Mouse (Mus musculus): Measurements from ENCODE around the gene Vmac. TPM values are rescaled to one million over a fixed set of nuclear protein-coding genes. Genes with fewer than 3 reads are reported as not detected.

Gene Vmac
- total and polyA plus RNA-seq, 3 experiments, result 2.6 to 8.0 TPM; not detected in 1

GRCm38 (mm10) chr17:56762769-56763731, 45.2 kb upstream of the Vmac start (continued):
- TF ChIP-seq MAX (IDR thresholded peaks at IDR 0.05; ENCODE audit: low read length) (peak; percentile 72), USF1 (IDR thresholded peaks at IDR 0.05; ENCODE audit: low read depth, low read length) (0 out of 2 replicates have a peak, but pooled peaks have one; percentile 4), MAFK (IDR thresholded peaks at IDR 0.05; ENCODE audit: borderline replicate concordance, low read depth, low read length) (no peak), E2F4 (IDR thresholded peaks at IDR 0.05; ENCODE audit: borderline replicate concordance, low read depth, low read length) (peak; percentile 72; the same call in 1 of the 2 replicates), POLR2AphosphoS2 (IDR thresholded peaks at IDR 0.05; ENCODE audit: low read length) (no peak), GATA1 (IDR thresholded peaks at IDR 0.05; ENCODE audit: low read depth, low read length) (peak; percentile 75)

GRCm38 (mm10) chr17:56761991-56762410, 44.2 kb upstream of the Vmac start:
- peak overlapping the region; percentile 59 to 62 for H3K4me3 ChIP-seq (ENCODE audit: control insufficient read depth in 1 of 2, insufficient read depth in 1 of 2, low read depth in 2 of 2, low read length in 2 of 2)
- no peaks in the 10 kb centered on the region for H3K9me3 ChIP-seq (replicated peaks; ENCODE audit: insufficient read depth, low read length)
- H3K9ac ChIP-seq (ENCODE audit: control insufficient read depth, low read depth, low read length, poor library complexity, severe bottlenecking), result peak overlapping the region; percentile 65
- H3K36me3 ChIP-seq (ENCODE audit: control insufficient read depth in 1 of 2, insufficient read depth in 2 of 2, low read length in 2 of 2), result peaks cover 0 to 12% of the 10 kb centered on the region in 2 experiments; a peak in 2 of 4 replicates
- H3K79me2 ChIP-seq (ENCODE audit: control insufficient read depth, insufficient read depth, low read length, poor library complexity), result peaks cover 14% of the 10 kb centered on the region
- H3K27ac ChIP-seq (ENCODE audit: control insufficient read depth, low read depth, low read length), result peak overlapping the region; percentile 42; the same call in 1 of the 2 replicates
- H3K4me1 ChIP-seq (ENCODE audit: control insufficient read depth in 1 of 2, insufficient read depth in 2 of 2, low read length in 2 of 2), result peaks cover 0 to 31% of the 10 kb centered on the region in 2 experiments; a peak in 3 of 4 replicates
- peak; percentile 98 for DNase-seq (ENCODE audit: low read depth, low spot score)
- no peaks in the 10 kb centered on the region for H3K27me3 ChIP-seq (ENCODE audit: control insufficient read depth in 1 of 2, insufficient read depth in 2 of 2, low read length in 2 of 2)
- TF ChIP-seq NELFE (IDR thresholded peaks at IDR 0.05; ENCODE audit: low read depth, low read length), result peak; percentile 30; the same call in 1 of the 2 replicates
- TF ChIP-seq KAT2A (conservative IDR thresholded peaks at IDR 0.05; ENCODE audit: low read depth, low read length), result no peak; the same call in 1 of the 2 replicates
- no peak for TF ChIP-seq E2F4 (IDR thresholded peaks at IDR 0.05; ENCODE audit: borderline replicate concordance, low read depth, low read length)
- TF ChIP-seq POLR2AphosphoS2 (IDR thresholded peaks at IDR 0.05; ENCODE audit: low read length), result 0 out of 2 replicates have a peak, but pooled peaks have one; percentile 34
- peak; percentile 32 for TF ChIP-seq MXI1 (IDR thresholded peaks at IDR 0.05; ENCODE audit: low read depth, low read length)
- no peak for TF ChIP-seq POLR2AphosphoS5 (IDR thresholded peaks at IDR 0.05; ENCODE audit: borderline replicate concordance, low read depth, low read length)
- TF ChIP-seq ZKSCAN1 (IDR thresholded peaks at IDR 0.05; ENCODE audit: low read depth, low read length), result no peak
- TF ChIP-seq GATA1 (IDR thresholded peaks at IDR 0.05; ENCODE audit: low read depth, low read length), result peak; percentile 95
- peak; percentile 86 to 98 for TF ChIP-seq EP300 (IDR thresholded peaks at IDR 0.05; ENCODE audit: low read depth in 1 of 2, low read length in 2 of 2)
- TF ChIP-seq MYC (IDR thresholded peaks at IDR 0.05; ENCODE audit: low read depth, low read length), result no peak
- no peak for TF ChIP-seq RAD21 (IDR thresholded peaks at IDR 0.05; ENCODE audit: low read depth, low read length)
- no peak for TF ChIP-seq CTCF (IDR thresholded peaks at IDR 0.05 in 2 of 3, conservative IDR thresholded peaks at IDR 0.05 in 1 of 3; ENCODE audit: control insufficient read depth in 1 of 3, insufficient read depth in 1 of 3, low read depth in 2 of 3, low read length in 3 of 3, poor library complexity in 1 of 3, severe bottlenecking in 1 of 3)
- TF ChIP-seq ETS1 (IDR thresholded peaks at IDR 0.05; ENCODE audit: low read depth, low read length), result peak; percentile 98
- peak; percentile 100 for TF ChIP-seq TCF12 (IDR thresholded peaks at IDR 0.05; ENCODE audit: low read depth, low read length)
- peak; percentile 52; the same call in 1 of the 2 replicates for TF ChIP-seq MEF2A (IDR thresholded peaks at IDR 0.05; ENCODE audit: extremely low read depth, insufficient replicate concordance, low read depth, low read length, poor library complexity, severe bottlenecking)
- TF ChIP-seq POLR2A (IDR thresholded peaks at IDR 0.05; ENCODE audit: control insufficient read depth in 1 of 2, insufficient read depth in 1 of 2, low read depth in 1 of 2, low read length in 2 of 2, poor library complexity in 1 of 2), result peak; percentile 21 to 36; a peak in 2 of 4 replicates
- TF ChIP-seq NRF1 (IDR thresholded peaks at IDR 0.05; ENCODE audit: insufficient read depth, low read depth, low read length, poor library complexity, severe bottlenecking), result peak; percentile 90
- no peak for TF ChIP-seq USF1 (IDR thresholded peaks at IDR 0.05; ENCODE audit: low read depth, low read length)
- no peak for TF ChIP-seq JUND (IDR thresholded peaks at IDR 0.05; ENCODE audit: low read depth, low read length)
- TF ChIP-seq ELF1 (IDR thresholded peaks at IDR 0.05; ENCODE audit: low read depth, low read length), result peak; percentile 43; the same call in 1 of the 2 replicates
- TF ChIP-seq TAL1 (IDR thresholded peaks at IDR 0.05; ENCODE audit: low read length), result peak; percentile 95
- peak; percentile 63 for TF ChIP-seq BHLHE40 (IDR thresholded peaks at IDR 0.05; ENCODE audit: borderline replicate concordance, low read depth, low read length)
- no peak for TF ChIP-seq CHD1 (IDR thresholded peaks at IDR 0.05; ENCODE audit: low read depth, low read length)
- no peak for TF ChIP-seq ZNF384 (IDR thresholded peaks at IDR 0.05; ENCODE audit: low read depth, low read length)
- peak; percentile 99 for TF ChIP-seq RCOR1 (IDR thresholded peaks at IDR 0.05; ENCODE audit: low read depth, low read length)
- TF ChIP-seq HCFC1 (IDR thresholded peaks at IDR 0.05; ENCODE audit: low read depth, low read length), result no peak
- peak; percentile 53; the same call in 1 of the 2 replicates for TF ChIP-seq MAFK (IDR thresholded peaks at IDR 0.05; ENCODE audit: borderline replicate concordance, low read depth, low read length)
- TF ChIP-seq MAZ (IDR thresholded peaks at IDR 0.05; ENCODE audit: low read depth, low read length), result peak; percentile 76; the same call in 1 of the 2 replicates
- TF ChIP-seq SMC3 (IDR thresholded peaks at IDR 0.05; ENCODE audit: low read depth, low read length), result no peak
